Mouse (Mus musculus) frontal cortex, postnatal 10 days (tissue): ENCODE results near the gene Cckar.
"Not testable (repeated sequence)": the region's sequence is repeated elsewhere in the genome, so short reads cannot be mapped to it uniquely, and the experiment has no call there.

Source experiments
- DNase-seq, 2 experiments: peaks; one replicate each; pipeline ENCODE4 v3.0.0; 2022; ENCODE audit warnings: low spot score in 2 of 2, mixed read lengths in 1 of 2

Gene Cckar

DNA sequence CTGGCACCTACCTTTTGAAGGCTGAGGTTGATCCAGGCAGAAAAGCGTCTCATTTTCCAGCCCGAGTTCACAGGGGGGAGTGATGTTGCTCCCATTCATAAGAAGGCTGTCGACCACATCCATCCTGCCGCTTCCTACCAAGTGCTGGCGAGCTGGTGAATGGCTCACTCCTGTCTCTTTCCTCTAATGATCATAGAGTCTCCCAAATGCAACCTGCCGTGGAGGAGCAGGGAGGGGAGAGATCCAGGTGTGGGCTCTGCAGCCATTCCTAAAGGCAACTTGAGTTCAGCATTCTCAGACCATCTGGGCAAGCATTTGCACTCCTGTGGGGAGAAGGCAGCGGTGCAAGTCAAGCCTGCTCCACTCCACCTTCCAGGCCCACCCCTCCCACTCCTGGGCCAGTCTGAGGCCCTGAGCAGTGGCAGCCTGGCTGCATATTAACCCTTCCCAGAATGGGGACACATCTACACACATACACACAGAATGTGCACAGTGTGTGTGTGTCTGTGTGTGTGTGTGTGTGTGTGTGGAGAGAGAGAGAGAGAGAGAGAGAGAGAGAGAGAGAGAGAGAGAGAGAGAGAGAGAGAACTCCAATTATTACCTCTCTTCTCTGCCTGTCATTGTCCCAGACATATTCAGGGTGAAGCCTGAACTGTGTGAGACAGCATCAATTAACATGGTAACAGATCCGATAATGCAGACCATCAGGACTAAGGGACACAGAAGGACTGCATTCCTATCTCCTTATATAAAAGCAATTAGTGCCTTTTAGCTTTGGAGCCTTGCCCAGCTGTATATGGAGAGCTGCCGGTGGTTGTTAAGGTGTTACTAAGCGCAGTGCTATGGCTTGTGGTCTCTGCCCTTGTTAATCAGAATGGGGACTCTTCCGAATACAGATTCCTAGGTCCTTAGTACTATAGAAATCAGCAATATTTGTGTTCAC, at the start of gene Cckar:
Cckar (minus strand) TSS at position 471 of the 943 bp plus-strand sequence.
- no peak for DNase-seq

DNA sequence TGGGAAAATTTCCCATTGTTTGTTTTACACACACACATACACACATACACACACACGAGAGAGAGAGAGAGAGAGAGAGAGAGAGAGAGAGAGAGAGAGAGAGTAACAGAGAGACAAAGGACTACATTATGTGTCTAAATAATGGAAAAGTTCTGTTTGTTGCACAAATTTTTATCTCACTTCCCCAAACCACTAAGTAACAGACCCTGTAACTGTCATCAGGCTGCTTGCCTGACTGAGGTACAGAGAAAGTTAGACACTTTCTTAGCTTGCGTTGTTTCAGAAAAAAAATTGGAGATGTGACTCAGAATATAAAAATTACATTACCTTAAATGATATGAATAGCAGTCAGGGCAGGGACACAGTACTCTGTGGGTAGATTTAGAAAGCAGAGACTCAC, 36.6 kb upstream of the Cckar start:
- DNase-seq: no peak

DNA sequence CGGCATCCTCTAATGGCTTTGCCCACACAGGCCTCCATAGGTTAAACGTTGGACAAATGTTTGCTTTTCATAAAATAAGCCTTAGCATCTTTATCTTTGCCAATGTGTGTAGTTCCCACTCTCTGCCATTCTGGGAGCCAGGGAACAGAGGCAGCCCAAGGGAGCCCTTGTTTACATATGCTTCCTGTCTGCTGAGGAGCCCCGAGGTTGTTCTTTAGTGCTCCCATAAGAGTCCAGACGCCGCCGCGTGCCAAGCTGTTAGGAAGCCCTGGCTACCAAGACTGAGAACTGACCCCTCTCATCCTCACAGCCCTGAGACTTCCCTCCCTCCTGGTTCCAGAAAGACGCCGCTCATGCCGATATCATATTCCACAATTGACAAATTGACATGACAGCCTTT, 25.4 kb upstream of the Cckar start:
- DNase-seq: no peak

DNA sequence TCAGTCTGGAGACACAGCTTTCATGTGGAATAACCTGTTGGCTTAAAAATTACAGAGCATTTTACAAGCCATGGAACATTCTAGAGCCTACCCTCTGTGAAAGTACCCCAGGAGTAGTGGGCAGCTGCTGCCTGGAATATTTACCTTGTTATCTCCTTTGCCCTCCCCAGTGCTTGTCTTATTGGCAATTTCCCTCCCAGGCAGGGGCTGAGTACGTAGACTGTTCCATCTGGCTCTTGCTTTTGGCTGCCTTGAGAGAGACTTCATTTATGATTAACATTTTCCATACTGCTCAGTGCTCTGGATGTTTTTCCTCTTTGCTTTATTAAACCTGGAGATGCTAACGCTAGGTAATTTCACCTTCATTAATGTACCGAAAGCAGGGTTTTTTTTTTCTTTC, 20.1 kb upstream of the Cckar start:
- no peak for DNase-seq

DNA sequence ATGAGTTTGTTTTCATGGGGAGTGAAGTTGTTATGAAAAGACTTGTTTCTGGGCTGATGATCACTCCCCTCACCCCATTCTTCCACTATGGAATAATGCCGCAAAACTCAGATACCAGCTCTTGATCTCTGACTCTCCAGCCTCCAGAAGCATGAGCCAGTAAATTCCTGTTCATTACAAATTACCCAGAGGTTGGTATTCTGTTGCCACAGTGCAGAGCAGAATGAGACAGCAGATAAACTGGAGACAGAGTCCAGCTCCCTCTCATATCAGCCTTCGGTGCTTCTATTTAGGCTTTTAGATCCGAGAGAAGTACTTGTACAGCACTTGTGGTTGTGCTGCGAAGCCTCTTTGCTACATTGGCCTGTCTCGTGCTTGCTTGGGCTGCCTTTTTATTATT, 18.5 kb upstream of the Cckar start:
- DNase-seq: no peak

DNA sequence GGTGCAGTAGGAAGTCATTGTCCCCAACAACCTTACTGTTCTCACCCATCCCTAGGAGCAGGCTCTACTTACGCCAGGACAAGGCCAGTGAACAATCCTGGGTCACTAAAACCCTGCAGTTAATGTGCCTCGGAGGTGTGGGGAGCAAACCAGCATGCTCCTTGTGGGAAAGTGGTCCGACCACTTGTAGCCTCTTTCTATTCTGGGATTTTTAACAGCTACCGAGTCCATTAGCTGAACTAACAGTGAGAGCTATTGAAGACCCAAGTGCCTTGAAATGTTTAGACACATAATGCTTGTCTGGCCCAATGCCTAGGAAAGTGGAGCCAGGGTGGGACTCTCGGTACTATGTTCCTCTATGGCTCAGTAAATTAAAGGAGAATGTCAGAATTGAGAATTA, 9.0 kb upstream of the Cckar start:
- DNase-seq: no peak

DNA sequence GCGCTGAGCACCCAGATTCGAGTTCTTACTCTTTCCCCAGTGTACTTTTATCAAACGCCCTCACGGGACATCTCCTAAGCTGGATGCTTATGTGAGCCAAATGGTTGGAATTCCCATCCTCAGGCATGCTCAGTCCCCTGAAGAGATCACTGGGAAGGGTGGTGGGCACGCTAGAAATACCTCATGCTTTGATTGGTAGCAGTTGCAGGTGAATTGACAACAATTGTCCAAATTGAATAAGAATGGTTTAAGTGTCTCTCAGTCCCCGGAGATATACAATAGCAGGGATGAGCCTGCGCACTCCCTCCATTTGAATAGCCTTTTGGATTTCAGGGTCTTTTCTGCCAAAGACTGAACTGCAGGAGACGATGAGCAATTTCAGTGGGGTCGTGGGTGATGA, 3.8 kb upstream of the Cckar start:
- no peak for DNase-seq

DNA sequence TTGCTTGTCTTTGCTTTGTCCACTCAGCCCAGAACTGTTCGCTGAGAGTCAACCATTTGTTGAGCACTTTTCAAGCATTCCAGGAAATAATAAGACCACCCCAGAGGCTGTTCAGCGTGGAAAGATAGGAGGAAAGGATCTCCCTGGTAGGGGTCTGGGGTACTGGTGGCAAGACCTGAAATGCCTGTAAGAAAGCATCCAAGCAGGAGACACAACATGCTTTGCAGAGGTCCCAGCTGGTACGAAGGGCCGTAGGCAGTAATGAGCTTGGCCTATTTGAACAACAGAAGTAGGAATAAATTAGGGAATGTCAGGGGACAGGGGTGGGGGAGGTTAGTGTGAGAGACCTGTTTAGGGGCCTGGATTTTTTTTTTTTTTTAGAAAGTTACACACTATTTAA, 686 bp upstream of the Cckar start:
- DNase-seq: no peak

DNA sequence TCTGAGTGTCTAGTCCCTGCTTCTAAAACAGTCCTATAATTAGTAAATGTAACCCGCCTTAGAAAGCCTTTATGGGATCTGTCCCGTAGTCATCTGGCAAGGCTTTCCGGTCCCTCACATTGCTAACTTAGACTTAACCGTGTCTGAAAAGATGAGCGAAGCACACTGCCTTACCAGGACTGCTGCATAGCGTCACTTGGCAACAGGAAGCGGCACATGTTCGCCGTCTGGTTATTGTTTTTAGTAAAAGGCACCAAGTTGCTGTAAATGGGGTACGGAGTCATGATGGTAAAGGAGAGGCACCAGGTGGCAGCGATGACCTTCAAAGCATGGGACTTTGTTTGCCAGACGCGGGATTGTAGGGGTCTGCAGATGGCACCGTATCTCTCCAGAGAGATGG, 4.8 kb downstream of the Cckar start:
- DNase-seq: no peak

DNA sequence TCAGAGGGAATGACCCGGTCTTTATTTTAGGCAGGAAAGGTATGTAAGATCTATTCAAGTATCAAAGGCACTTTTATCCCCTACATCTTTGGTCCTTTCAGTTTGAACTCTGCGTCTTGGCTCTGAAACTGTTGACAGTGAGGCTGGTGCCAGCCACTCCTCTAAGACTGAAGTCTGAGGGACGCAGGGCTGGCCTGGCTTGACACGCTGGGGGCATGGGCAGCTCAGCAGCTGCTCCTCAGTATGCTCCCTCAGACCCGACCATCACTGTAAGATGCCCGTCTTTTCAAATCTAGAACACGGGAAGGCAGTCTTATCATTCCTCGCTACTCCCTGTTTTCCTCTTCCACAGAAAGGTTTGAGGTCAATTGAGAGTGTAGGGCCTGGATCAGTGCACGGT, 9.7 kb downstream of the Cckar start:
- no peak for DNase-seq

DNA sequence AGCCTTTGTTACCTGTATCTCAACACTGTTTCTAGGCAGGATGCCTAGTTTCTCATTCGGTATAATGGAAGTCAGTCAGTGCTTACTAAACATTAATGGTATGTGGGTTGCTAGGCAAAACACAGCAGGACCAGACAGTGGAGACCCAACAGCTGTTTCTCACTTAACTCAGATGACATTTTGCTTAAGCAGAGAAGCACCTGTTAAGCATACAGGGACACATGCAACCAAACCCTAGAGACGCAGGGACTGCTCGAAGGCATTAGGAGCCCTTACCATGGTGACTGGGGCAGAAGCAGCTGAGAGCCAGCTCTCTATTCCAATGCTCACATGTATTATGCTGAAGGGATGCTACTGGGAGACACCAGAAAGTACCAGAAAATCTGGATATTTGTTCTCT, 10.8 kb downstream of the Cckar start:
- DNase-seq: no peak

DNA sequence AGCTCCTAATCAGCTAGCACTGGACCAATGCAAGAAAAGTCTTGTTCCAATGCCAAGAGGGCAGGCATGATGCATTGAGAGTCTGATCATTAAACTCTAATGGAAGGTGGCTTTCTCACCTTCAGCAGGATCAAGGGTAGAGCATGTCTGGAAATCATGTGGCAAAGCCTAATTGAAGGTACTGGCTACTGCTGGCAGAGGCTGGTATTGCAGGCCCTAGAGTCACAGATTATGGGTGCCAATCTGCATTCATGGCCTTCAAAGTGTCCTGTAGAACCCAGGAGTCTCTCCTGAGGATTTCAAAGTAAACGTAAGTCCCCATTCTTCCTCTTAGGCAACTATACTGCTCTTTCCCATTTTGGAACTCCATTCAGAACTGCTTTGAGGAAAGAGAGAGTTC, 14.8 kb downstream of the Cckar start:
- no peak for DNase-seq

DNA sequence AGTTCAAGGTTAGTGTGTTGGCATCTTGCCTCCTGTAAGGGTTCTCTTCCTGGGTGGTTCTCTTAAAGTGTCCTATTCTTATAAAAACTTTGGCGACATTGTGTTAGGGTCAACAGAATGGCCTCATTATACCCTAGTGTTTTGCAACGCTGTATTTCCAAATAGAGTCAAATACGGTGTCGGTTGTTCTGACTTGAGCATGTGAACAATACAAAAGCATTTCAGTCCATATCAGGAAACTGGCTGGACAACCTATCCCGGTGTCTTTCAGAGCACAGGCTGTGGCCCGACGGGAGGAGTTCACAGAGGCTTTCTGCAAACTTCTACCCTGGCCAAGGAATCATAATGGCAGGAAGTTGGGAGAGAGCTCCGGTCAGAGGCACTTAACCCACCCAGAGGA, 15.4 kb downstream of the Cckar start:
- no peak for DNase-seq

DNA sequence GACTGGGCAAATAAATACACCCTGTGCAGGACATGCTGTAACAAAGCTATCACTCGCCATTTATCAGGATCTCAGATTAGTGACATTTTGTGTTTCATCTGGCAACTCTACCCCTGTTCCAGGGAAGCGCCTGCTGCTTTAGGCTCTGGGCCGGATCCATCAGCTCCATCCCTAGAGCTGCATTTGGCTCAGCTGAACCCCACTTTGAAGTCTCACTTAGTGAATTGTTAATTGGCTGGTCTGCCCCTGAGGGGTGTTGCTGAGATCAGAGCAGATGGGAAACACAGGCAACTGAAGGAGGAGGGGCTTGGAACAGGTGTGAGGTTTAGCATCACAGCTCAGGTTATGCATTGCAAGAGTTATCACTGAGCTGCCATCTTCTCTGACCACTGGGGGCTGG, 15.9 kb downstream of the Cckar start:
- DNase-seq: no peak

DNA sequence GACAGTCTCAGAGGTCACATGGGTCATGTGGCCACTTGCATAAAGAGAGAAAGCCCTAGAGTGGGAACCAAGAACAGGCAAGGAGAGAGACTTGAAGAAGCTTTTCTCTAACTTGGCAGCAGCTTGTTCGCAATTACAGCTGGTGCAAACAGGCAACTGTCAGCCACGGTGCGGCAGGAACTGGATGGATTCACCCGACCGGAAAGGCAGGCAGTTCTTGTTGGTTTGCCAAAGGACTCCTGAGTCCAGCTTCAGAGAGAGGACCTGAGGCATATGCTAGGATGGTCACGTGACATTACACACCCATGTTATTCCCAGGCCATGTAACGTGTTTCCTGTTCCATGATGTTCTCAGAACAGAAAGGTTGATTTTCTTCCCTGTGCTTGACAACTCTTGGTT, 19.2 kb downstream of the Cckar start:
- DNase-seq: no peak

DNA sequence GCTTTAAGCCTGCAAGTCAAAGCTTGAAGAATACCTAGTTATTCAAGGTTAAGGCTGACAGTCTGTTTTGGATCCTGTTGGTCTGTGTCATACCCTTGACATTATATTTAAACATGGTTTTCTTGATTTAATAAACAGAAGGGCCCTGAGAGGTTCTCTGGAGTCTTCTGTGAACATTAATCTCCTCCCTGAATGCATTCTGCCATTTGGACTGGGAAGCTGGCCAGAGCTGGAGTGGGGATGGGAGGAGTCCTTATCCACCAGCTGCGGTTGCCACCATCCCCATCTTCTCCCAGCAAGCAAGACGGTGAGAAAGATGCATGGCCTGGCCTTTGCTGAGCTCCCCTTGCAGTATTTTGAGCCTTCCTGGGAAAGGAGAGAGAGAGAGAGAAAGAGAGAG, 21.1 kb downstream of the Cckar start:
- no peak for DNase-seq

DNA sequence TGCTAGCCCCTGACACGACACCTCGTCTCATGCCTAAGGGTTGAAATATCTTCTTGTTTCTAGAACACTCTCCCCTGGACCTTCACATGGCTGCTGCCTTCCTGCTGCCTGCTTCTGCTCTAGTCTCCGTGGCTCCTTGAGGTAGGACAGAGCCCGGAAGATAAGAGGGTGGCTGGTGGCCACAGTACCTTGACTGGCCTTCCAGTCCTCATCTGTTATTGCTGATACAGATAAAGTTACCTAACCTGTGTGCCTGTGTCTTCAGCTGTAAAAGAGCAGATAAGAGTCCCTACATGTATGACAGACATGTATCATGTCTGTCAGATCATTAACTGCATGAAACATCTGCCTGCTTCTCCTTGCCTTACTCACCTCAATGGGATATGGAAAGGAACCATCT, 21.9 kb downstream of the Cckar start:
- DNase-seq: no peak

DNA sequence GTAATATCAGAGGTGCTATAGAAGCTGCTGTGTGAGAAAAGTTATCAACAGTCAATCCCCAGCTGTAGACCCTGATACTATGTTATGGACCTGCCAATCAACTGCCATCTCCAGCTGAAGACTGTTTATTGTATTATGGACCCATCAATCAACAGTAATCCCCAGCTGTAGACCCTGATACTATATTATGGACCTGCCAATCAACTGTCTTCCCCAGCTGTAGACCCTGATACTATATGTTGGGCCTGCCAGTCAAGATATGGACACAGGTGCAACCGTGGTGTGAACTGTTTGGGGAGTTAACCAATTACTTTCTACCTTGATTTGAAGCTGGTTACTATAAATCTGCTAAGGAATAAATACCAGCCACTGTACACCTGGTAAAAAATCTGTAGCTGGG, 23.1 kb downstream of the Cckar start:
- DNase-seq: no peak

DNA sequence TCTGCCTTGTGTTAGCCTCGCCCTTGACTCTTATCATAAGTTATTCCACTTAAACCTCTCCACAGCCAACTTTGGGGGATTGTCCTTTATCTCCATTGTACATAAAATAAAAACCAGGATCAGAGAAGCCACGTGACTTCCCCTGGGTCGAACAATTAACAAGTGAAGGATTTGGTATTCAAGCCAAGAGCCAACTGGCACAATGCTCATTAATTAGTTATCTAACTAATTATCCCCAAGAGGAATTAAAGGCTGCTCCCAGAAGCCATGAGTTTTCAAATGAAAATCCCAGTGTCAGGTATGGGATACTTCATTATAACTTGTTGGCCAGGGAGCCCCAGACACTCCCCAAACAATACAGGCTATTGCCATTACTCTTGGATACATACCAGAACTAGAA, 23.6 kb downstream of the Cckar start:
- DNase-seq: no peak

DNA sequence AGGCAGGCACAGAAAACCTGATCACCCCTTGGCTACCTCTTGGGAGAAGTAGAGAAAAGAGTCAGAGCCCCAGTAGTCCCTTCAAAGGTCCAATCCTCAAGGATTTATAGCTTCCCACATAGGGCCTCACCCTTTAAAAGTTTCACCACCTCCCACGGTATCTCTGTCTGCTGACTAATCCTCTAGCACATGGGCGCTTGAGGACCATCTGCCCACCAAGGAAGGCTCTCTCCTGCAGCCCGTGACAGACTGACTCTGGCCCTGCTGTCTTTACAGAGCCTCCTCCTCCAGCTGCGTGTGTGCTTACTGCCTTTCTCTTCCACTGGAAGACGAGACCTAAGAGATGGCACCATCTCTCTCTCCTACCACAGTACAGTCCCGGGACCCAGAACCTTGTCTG, 27.9 kb downstream of the Cckar start:
- no peak for DNase-seq

DNA sequence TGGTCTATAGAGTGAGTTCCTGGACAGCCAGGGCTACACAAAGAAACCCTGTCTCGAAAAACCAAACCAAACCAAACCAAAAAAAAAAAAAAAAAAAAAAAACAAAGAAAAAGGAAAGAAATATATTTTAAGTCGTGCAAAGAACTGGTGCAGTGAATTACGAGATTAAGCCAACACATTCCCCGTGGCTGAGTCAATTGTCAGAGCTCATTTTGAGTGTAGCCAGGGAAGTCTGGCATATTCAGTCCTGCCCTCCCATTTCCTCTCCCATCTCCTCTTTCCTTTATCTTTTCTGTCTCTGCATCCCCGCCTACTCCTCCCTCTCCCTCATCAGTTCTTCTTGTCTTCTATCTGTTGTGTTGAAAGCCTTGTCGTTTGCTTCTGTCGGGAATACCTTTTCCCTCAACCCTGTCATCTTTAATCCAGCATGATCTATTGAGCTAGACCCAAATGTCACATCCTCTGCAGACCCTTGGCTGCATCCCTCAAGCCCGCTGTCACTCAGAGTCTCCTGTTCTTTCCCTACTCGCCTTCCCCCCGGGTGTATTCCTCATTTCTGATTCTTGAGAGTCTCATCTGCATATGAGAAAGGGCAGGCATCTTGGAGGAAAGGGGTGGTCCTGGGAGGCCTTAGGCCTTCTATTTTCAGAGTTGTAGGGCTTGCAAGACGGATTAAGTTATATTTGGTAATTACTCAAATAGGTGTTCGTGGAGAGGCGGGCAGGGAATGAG, 29.3 kb downstream of the Cckar start:
- DNase-seq: no peak

DNA sequence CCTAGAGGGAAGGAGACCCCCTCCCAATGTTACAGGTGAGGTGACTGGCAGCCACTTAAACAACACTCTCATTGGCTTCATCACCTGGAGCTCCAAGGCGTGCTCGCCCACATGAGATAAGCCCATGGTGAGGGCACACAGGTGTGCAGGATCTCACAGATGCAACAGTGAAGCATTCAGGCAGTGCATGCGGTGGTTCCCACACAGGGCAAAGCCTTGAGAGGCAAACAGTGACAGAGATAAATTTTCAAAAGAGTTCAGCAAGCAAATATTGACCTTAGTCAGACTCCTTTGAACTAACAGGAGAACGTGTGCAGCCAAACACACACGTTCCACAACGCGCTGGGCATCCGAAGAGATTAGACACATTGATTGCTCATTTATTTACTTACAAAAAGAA, 30.8 kb downstream of the Cckar start:
- no peak for DNase-seq

DNA sequence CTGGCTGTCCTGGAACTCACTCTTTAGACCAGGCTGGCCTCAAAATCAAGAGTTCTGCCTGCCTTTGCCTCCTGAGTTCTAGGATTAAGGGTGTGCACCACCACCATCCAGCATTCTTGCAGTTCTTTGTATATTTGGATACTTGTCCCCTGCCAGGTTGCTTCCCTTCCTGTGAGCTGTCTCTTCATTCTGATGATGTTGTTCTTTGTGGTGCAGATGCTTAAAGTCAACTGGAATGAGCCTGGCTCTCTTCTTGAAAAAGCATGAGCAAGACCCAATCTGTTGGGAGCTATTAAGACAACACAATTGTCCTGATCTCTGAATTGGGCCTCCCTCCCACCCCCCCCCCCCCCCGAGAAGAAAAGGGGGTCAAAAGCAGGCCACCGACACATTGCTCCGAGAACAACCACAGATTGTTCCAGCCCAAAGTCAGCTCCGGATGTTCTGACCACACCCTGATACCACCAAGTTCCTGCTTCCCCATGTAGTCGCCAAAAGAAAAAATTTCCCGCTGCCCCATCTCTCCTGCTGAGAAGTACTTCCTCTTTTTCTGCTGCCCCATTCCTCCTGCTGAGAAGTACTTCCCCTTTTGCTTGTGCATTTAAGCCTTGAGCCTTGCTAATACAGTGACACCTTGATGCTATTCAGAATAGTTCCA, 33.9 kb downstream of the Cckar start:
- not testable (repeated sequence) for DNase-seq
